Mouse (Mus musculus) thymus, adult 2 months (tissue): Measurements from ENCODE around the gene Actn1. TPM values are rescaled to one million over a fixed set of nuclear protein-coding genes. Genes with fewer than 3 reads are reported as not detected.

Experiments
- DNase-seq: peaks from one replicate; pipeline ENCODE4 v3.0.0; 2021
- H3K27ac ChIP-seq: fragments of 200-500 bp; 2 replicates; pipeline ENCODE4 v1.5.1; 2012; ENCODE audit warnings: low read length, control low read depth; ENCODE audit not compliant: control insufficient read depth, insufficient read depth
- H3K27me3 ChIP-seq: fragments of 200-500 bp; 2 replicates; pipeline ENCODE4 v1.6.1; 2012; ENCODE audit warnings: mild to moderate bottlenecking, low read length, moderate library complexity, mixed read lengths; ENCODE audit not compliant: control insufficient read depth, insufficient read depth
- H3K36me3 ChIP-seq: fragments of 200-500 bp; 2 replicates; pipeline ENCODE4 v1.6.1; 2012; ENCODE audit warnings: mild to moderate bottlenecking, low read length, moderate library complexity; ENCODE audit not compliant: control insufficient read depth, insufficient read depth
- H3K4me1 ChIP-seq: fragments of 200-500 bp; replicated peaks from 2 replicates; pipeline ENCODE4 v1.6.1; 2012; ENCODE audit warnings: low read length; ENCODE audit not compliant: control insufficient read depth, insufficient read depth
- H3K4me3 ChIP-seq: fragments of 200-500 bp; 2 replicates; pipeline ENCODE4 v1.5.1; 2012; ENCODE audit warnings: mild to moderate bottlenecking, low read length, control low read depth, moderate library complexity; ENCODE audit not compliant: control insufficient read depth, insufficient read depth
- CTCF ChIP-seq: fragments of 200-500 bp; IDR thresholded peaks from 2 replicates; pipeline ENCODE4 v1.5.1; 2012; ENCODE audit warnings: mild to moderate bottlenecking, control low read depth, low read length, moderate library complexity, borderline replicate concordance; ENCODE audit not compliant: control insufficient read depth, poor library complexity, insufficient read depth; ENCODE audit errors: extremely low read depth
- POLR2A ChIP-seq: fragments of 200-500 bp; IDR thresholded peaks from 2 replicates; pipeline ENCODE4 v1.6.1; 2012; ENCODE audit warnings: mild to moderate bottlenecking, low read length, control low read depth, moderate library complexity; ENCODE audit not compliant: control insufficient read depth, poor library complexity, insufficient read depth; ENCODE audit errors: extremely low read depth
- WGBS: fragments of 180-500 bp; shearing (Covaris S2); methylation state at CpG from one replicate; pipeline ENCODE4 v1.1.7; 2018; 5-methylcytosine and 5-hydroxymethylcytosine counted together
- polyA plus RNA-seq: library from polyadenylated mRNA; depleted of rRNA; stranded (reverse); fragments of >200 nt; gene quantifications from 2 replicates; pipeline ENCODE4 v1.2.3, GENCODE M21; 2012

Gene Actn1
- polyA plus RNA-seq, 1 experiment, result 153 TPM

GRCm38 (mm10) chr12:80222473-80222872, 37.7 kb downstream of the Actn1 start:
- Histone ChIP-seq H3K27me3 (no peaks in the 10 kb centered on the region), H3K27ac (no peak overlapping the region), H3K4me3 (no peak overlapping the region), H3K4me1 (peaks cover 38% of the 10 kb centered on the region), H3K36me3 (no peaks in the 10 kb centered on the region)
- TF ChIP-seq CTCF (no peak), POLR2A (no peak)
- no peak for DNase-seq
- 99% methylated on average over 3 of the region's 3 CpGs for WGBS

GRCm38 (mm10) chr12:80220260-80221038, 39.7 kb downstream of the Actn1 start:
- Histone ChIP-seq H3K4me1 (peaks cover 39% of the 10 kb centered on the region), H3K27ac (no peak overlapping the region)
- WGBS, result 84% methylated on average over 14 of the region's 14 CpGs

GRCm38 (mm10) chr12:80218784-80219183, 41.4 kb downstream of the Actn1 start:
- WGBS, result 97% methylated on average over 3 of the region's 3 CpGs
- Histone ChIP-seq H3K27ac (no peak overlapping the region), H3K36me3 (no peaks in the 10 kb centered on the region), H3K4me3 (no peak overlapping the region), H3K27me3 (no peaks in the 10 kb centered on the region; the same call in 1 of the 2 replicates), H3K4me1 (peaks cover 37% of the 10 kb centered on the region)
- TF ChIP-seq CTCF (no peak), POLR2A (no peak)
- DNase-seq, result no peak

More at GRCm38 (mm10) chr12:80220260-80221038, 39.7 kb downstream of the Actn1 start:
- Histone ChIP-seq H3K27me3 (no peaks in the 10 kb centered on the region; the same call in 1 of the 2 replicates), H3K36me3 (no peaks in the 10 kb centered on the region), H3K4me3 (no peak overlapping the region)
- DNase-seq, result no peak
- no peak for TF ChIP-seq POLR2A
- TF ChIP-seq CTCF, result no peak

GRCm38 (mm10) chr12:80218045-80218611, 42.0 kb downstream of the Actn1 start:
- TF ChIP-seq POLR2A, result no peak
- TF ChIP-seq CTCF, result no peak
- Histone ChIP-seq H3K4me3 (no peak overlapping the region), H3K27me3 (no peaks in the 10 kb centered on the region; the same call in 1 of the 2 replicates), H3K4me1 (peaks cover 37% of the 10 kb centered on the region), H3K27ac (no peak overlapping the region), H3K36me3 (no peaks in the 10 kb centered on the region)
- DNase-seq, result no peak
- WGBS, result 76% methylated on average over 4 of the region's 4 CpGs

- Histone ChIP-seq H3K4me3 (no peak overlapping the region), H3K4me1 (peaks cover 43% of the 10 kb centered on the region), H3K27me3 (no peaks in the 10 kb centered on the region; the same call in 1 of the 2 replicates), H3K36me3 (no peaks in the 10 kb centered on the region), H3K27ac (no peak overlapping the region)
- TF ChIP-seq CTCF, result no peak
- TF ChIP-seq POLR2A, result no peak
- no peak for DNase-seq
- WGBS, result 97% methylated on average over 3 of the region's 3 CpGs
Measured at GRCm38 (mm10) chr12:80217049-80217448, 43.1 kb downstream of the Actn1 start.

- WGBS, result 88% methylated on average over 6 of the region's 6 CpGs
- Histone ChIP-seq H3K27me3 (no peaks in the 10 kb centered on the region; the same call in 1 of the 2 replicates), H3K27ac (no peak overlapping the region), H3K4me1 (peaks cover 50% of the 10 kb centered on the region), H3K36me3 (no peaks in the 10 kb centered on the region), H3K4me3 (no peak overlapping the region)
- TF ChIP-seq POLR2A (no peak), CTCF (no peak)
- DNase-seq, result no peak
Measured at GRCm38 (mm10) chr12:80216258-80216881, 43.8 kb downstream of the Actn1 start.
